Mouse (Mus musculus): ENCODE measurements at regions not wholly inside any gene's neighbourhood (a gene's known extent, or its start where the extent isn't known, plus 50 kb on each side); places are given as distances from the start of the nearest gene placed in this dataset.

GRCm38 (mm10) chr19:54154400-54154799 lies 110.4 kb downstream of the Adra2a start:
- Histone ChIP-seq H3K36me3 (ENCODE audit: control insufficient read depth in 1 of 2, insufficient read depth in 2 of 2, low read length in 2 of 2) (no peaks in the 10 kb centered on the region), H3K27ac (ENCODE audit: control insufficient read depth, low read depth, low read length) (no peak overlapping the region), H3K27me3 (ENCODE audit: control insufficient read depth in 1 of 2, insufficient read depth in 2 of 2, low read length in 2 of 2) (peaks cover 0 to 6% of the 10 kb centered on the region in 2 experiments; a peak in 2 of 4 replicates), H3K4me1 (ENCODE audit: control insufficient read depth in 1 of 2, insufficient read depth in 2 of 2, low read length in 2 of 2) (peaks cover 0 to 11% of the 10 kb centered on the region in 2 experiments; a peak in 2 of 4 replicates), H3K9ac (ENCODE audit: control insufficient read depth, low read depth, low read length, poor library complexity, severe bottlenecking) (no peak overlapping the region), H3K4me3 (ENCODE audit: control insufficient read depth in 1 of 2, insufficient read depth in 1 of 2, low read depth in 2 of 2, low read length in 2 of 2) (no peak overlapping the region), H3K9me3 (replicated peaks; ENCODE audit: insufficient read depth, low read length) (no peaks in the 10 kb centered on the region), H3K79me2 (ENCODE audit: control insufficient read depth, insufficient read depth, low read length, poor library complexity) (no peaks in the 10 kb centered on the region)
- no peak for DNase-seq (ENCODE audit: low read depth, low spot score)
- TF ChIP-seq NELFE (IDR thresholded peaks at IDR 0.05; ENCODE audit: low read depth, low read length) = no peak
- no peak for TF ChIP-seq RAD21 (IDR thresholded peaks at IDR 0.05; ENCODE audit: low read depth, low read length)
- TF ChIP-seq ZKSCAN1 (IDR thresholded peaks at IDR 0.05; ENCODE audit: low read depth, low read length) = no peak
- no peak for TF ChIP-seq MAX (IDR thresholded peaks at IDR 0.05; ENCODE audit: low read length)
- TF ChIP-seq ELF1 (IDR thresholded peaks at IDR 0.05; ENCODE audit: low read depth, low read length) = no peak
- TF ChIP-seq ZC3H11A (IDR thresholded peaks at IDR 0.05; ENCODE audit: low read depth, low read length) = no peak
- TF ChIP-seq UBTF (IDR thresholded peaks at IDR 0.05; ENCODE audit: borderline replicate concordance, insufficient read depth, low read depth, low read length) = no peak
- TF ChIP-seq MYC (IDR thresholded peaks at IDR 0.05; ENCODE audit: low read depth, low read length) = no peak
- no peak for TF ChIP-seq TBP (IDR thresholded peaks at IDR 0.05; ENCODE audit: low read depth, low read length)
- no peak for TF ChIP-seq JUND (IDR thresholded peaks at IDR 0.05; ENCODE audit: low read depth, low read length)
- TF ChIP-seq HCFC1 (IDR thresholded peaks at IDR 0.05; ENCODE audit: low read depth, low read length) = no peak

DNA sequence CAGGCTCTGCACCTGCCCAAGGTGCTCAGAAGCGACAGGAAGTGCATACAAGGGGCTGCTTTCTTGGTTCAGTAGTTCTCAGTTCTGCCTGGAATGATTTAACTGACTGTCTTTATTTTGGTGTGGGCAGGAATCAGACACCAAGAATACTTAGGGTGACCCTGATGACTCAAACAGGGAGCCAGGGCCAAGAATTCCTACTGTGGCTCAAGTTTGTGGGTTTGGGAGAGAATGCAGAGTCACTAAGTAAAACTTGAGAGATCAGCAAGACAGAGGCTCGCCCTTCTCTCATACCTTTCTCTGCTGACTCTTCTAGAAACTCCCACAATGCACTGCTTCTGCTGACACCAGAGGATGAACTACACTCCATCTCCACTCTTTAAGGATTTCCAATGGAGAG lies 126.4 kb downstream of the Adra2a start:
- H3K4me1 ChIP-seq (ENCODE audit: control insufficient read depth in 1 of 2, insufficient read depth in 2 of 2, low read length in 2 of 2) = no peaks in the 10 kb centered on the region
- no peak overlapping the region for H3K9ac ChIP-seq (ENCODE audit: control insufficient read depth, low read depth, low read length, poor library complexity, severe bottlenecking)
- H3K4me3 ChIP-seq (ENCODE audit: control insufficient read depth in 1 of 2, insufficient read depth in 1 of 2, low read depth in 2 of 2, low read length in 2 of 2) = no peak overlapping the region
- TF ChIP-seq CHD2 (IDR thresholded peaks at IDR 0.05; ENCODE audit: low read length) (no peak), HCFC1 (IDR thresholded peaks at IDR 0.05; ENCODE audit: low read depth, low read length) (no peak), USF2 (IDR thresholded peaks at IDR 0.05; ENCODE audit: borderline replicate concordance in 1 of 2, insufficient read depth in 1 of 2, low read depth in 1 of 2, low read length in 2 of 2) (no peak), EP300 (IDR thresholded peaks at IDR 0.05; ENCODE audit: low read depth in 1 of 2, low read length in 2 of 2) (no peak), POLR2AphosphoS5 (IDR thresholded peaks at IDR 0.05; ENCODE audit: borderline replicate concordance, low read depth, low read length) (no peak)
- no peak for DNase-seq (ENCODE audit: low read depth, low spot score)
- H3K36me3 ChIP-seq (ENCODE audit: control insufficient read depth in 1 of 2, insufficient read depth in 2 of 2, low read length in 2 of 2) = no peaks in the 10 kb centered on the region
- H3K9me3 ChIP-seq (replicated peaks; ENCODE audit: insufficient read depth, low read length) = no peaks in the 10 kb centered on the region
- H3K79me2 ChIP-seq (ENCODE audit: control insufficient read depth, insufficient read depth, low read length, poor library complexity) = no peaks in the 10 kb centered on the region
- H3K27ac ChIP-seq (ENCODE audit: control insufficient read depth, low read depth, low read length) = no peak overlapping the region
- peaks cover 0 to 3% of the 10 kb centered on the region in 2 experiments; a peak in 1 of 4 replicates for H3K27me3 ChIP-seq (ENCODE audit: control insufficient read depth in 1 of 2, insufficient read depth in 2 of 2, low read length in 2 of 2)

All from MEL (cell line).